8 mouse cellular contexts compared by ENCODE assay signal in genomic region chr7:4509863-4510608, GRCm38 (mm10). TPM values are rescaled to one million over a fixed set of nuclear protein-coding genes. Genes with fewer than 3 reads are reported as not detected.
DNase-seq lines count a peak whose midpoint lies in the region; ATAC-seq and TF ChIP-seq lines count a peak whose summit lies in the region.

No protein-coding gene starts in this region.

- no peaks in the 10 kb centered on the region for H3K9me3 ChIP-seq in forebrain, embryonic 16.5 days (ENCODE audit: control insufficient read depth, low read length)
- H3K9me3 ChIP-seq in hindbrain, embryonic 12.5 days (replicated peaks): no peaks in the 10 kb centered on the region
- H3K9me3 ChIP-seq in limb, embryonic 10.5 days (replicated peaks): no peaks in the 10 kb centered on the region
- H3K9me3 ChIP-seq in midbrain, embryonic 10.5 days (replicated peaks): no peaks in the 10 kb centered on the region

- no peak for DNase-seq in frontal cortex, postnatal 14 days (ENCODE audit: low spot score in 2 of 2)
- peak; percentile 68 for DNase-seq in c-Kit-positive CD71-positive TER-119-negative erythroid progenitor cells, embryonic 14.5 days (ENCODE audit: low read depth)
- DNase-seq in limb, embryonic 10.5 days (ENCODE audit: low spot score): peak; percentile 82
- DNase-seq in midbrain, embryonic 10.5 days (ENCODE audit: low spot score): peak; percentile 83
- DNase-seq in spleen, adult 2 months (ENCODE audit: low read depth in 1 of 2, low spot score in 2 of 2): peak in 1 of 2 experiments; percentile 66

- H3K4me1 ChIP-seq in forebrain, embryonic 16.5 days (replicated peaks; ENCODE audit: control insufficient read depth, insufficient read depth, low read length): no peaks in the 10 kb centered on the region
- H3K4me1 ChIP-seq in hindbrain, embryonic 12.5 days: peaks cover 10% of the 10 kb centered on the region; the same call in 1 of the 2 replicates
- H3K4me1 ChIP-seq in limb, embryonic 10.5 days: peaks cover 5% of the 10 kb centered on the region; the same call in 1 of the 2 replicates
- H3K4me1 ChIP-seq in midbrain, embryonic 10.5 days: peaks cover 29% of the 10 kb centered on the region
- peaks cover 2% of the 10 kb centered on the region; the same call in 1 of the 2 replicates for H3K4me1 ChIP-seq in spleen, adult 2 months (ENCODE audit: control insufficient read depth, insufficient read depth, insufficient read length)

- TF ChIP-seq POLR2A in spleen, adult 2 months (IDR thresholded peaks at IDR 0.05; ENCODE audit: low read depth, low read length): no peak

- H3K27me3 ChIP-seq in forebrain, embryonic 16.5 days (replicated peaks; ENCODE audit: control insufficient read depth, insufficient read depth, low read length): 0 out of 2 replicates have a peak, but pooled peaks cover 2% of the 10 kb centered on the region
- peaks cover 9% of the 10 kb centered on the region for H3K27me3 ChIP-seq in hindbrain, embryonic 12.5 days
- peaks cover 7% of the 10 kb centered on the region for H3K27me3 ChIP-seq in limb, embryonic 10.5 days (ENCODE audit: low read depth, poor library complexity, severe bottlenecking)
- H3K27me3 ChIP-seq in midbrain, embryonic 10.5 days (ENCODE audit: low read depth, poor library complexity, severe bottlenecking): peaks cover 8% of the 10 kb centered on the region; the same call in 1 of the 2 replicates
- no peaks in the 10 kb centered on the region for H3K27me3 ChIP-seq in spleen, adult 2 months (ENCODE audit: control insufficient read depth, insufficient read depth, low read length)

- WGBS in forebrain, embryonic 16.5 days: 8% methylated on average over 24 of the region's 24 CpGs
- WGBS in hindbrain, embryonic 12.5 days: 11% methylated on average over 24 of the region's 24 CpGs
- 20% methylated on average over 24 of the region's 24 CpGs for WGBS in limb, embryonic 10.5 days
- WGBS in midbrain, embryonic 10.5 days: 23% methylated on average over 24 of the region's 24 CpGs
- WGBS in spleen, adult 2 months: 30% methylated on average over 24 of the region's 24 CpGs

- H3K9ac ChIP-seq in forebrain, embryonic 16.5 days (replicated peaks; ENCODE audit: low read depth, low read length): no peak overlapping the region
- H3K9ac ChIP-seq in hindbrain, embryonic 12.5 days: 0 out of 2 replicates have a peak overlapping the region, but pooled peaks have one; percentile 4

- ATAC-seq in frontal cortex, adult (ENCODE audit: low TSS enrichment): 0 out of 2 replicates have a peak, but pooled peaks have one; percentile 40
- ATAC-seq in forebrain, embryonic 16.5 days: peak; percentile 63
- ATAC-seq in hindbrain, embryonic 12.5 days (ENCODE audit: low FRiP score): peak; percentile 85

- no peak overlapping the region for H3K4me2 ChIP-seq in forebrain, embryonic 16.5 days (ENCODE audit: low read length)
- H3K4me2 ChIP-seq in hindbrain, embryonic 12.5 days (replicated peaks): no peak overlapping the region; the same call in 1 of the 2 replicates

- no peaks in the 10 kb centered on the region for H3K36me3 ChIP-seq in forebrain, embryonic 16.5 days (ENCODE audit: control insufficient read depth, insufficient read depth)
- no peaks in the 10 kb centered on the region for H3K36me3 ChIP-seq in hindbrain, embryonic 12.5 days
- no peaks in the 10 kb centered on the region for H3K36me3 ChIP-seq in limb, embryonic 10.5 days
- H3K36me3 ChIP-seq in midbrain, embryonic 10.5 days: no peaks in the 10 kb centered on the region
- H3K36me3 ChIP-seq in spleen, adult 2 months (ENCODE audit: control insufficient read depth, insufficient read depth, low read length): no peaks in the 10 kb centered on the region

- TF ChIP-seq CTCF in spleen, adult 2 months (IDR thresholded peaks at IDR 0.05; ENCODE audit: extremely low read depth, insufficient read depth, insufficient read length, insufficient replicate concordance): peak; percentile 81

- no peak overlapping the region for H3K4me3 ChIP-seq in forebrain, embryonic 16.5 days (replicated peaks; ENCODE audit: low read length)
- H3K4me3 ChIP-seq in hindbrain, embryonic 12.5 days: no peak overlapping the region
- H3K4me3 ChIP-seq in limb, embryonic 10.5 days: no peak overlapping the region
- H3K4me3 ChIP-seq in midbrain, embryonic 10.5 days: peak overlapping the region; percentile 23
- no peak overlapping the region for H3K4me3 ChIP-seq in spleen, adult 2 months (ENCODE audit: extremely low read depth, insufficient read depth, insufficient read length)

- H3K27ac ChIP-seq in forebrain, embryonic 16.5 days (ENCODE audit: low read length): no peak overlapping the region
- H3K27ac ChIP-seq in hindbrain, embryonic 12.5 days: peak overlapping the region; percentile 40; the same call in 1 of the 2 replicates
- no peak overlapping the region for H3K27ac ChIP-seq in limb, embryonic 10.5 days
- H3K27ac ChIP-seq in midbrain, embryonic 10.5 days (replicated peaks): 0 out of 2 replicates have a peak overlapping the region, but pooled peaks have one; percentile 23
- H3K27ac ChIP-seq in spleen, adult 2 months (ENCODE audit: insufficient read depth, low read length): no peak overlapping the region

RNA-seq across cellular contexts. Expression of gene Tnnt1, which starts 6.1 kb away (rescaled TPM):
- polyA plus RNA-seq in forebrain, embryonic 16.5 days (2015; fragmentation: Nextera tagmentation; extraction: Ambion mirVana): 2.1 and 2.6 TPM in 2 replicates
- polyA plus RNA-seq in hindbrain, embryonic 12.5 days (2016; fragmentation: Nextera tagmentation; extraction: Ambion mirVana): 19.2 and 72.4 TPM in 2 replicates
- 4.1 and 15.3 TPM in 2 replicates for polyA plus RNA-seq in limb, embryonic 10.5 days (2016; fragmentation: Nextera tagmentation; extraction: Ambion mirVana)
- polyA plus RNA-seq in midbrain, embryonic 10.5 days (2016; fragmentation: Nextera tagmentation; extraction: Ambion mirVana): 4.7 and 6.0 TPM in 2 replicates
- 0.34 and 0.53 TPM in 2 replicates for polyA plus RNA-seq in spleen, adult 2 months (2012; rRNA removed)

RNA-seq across cellular contexts. Expression of gene Ppp1r12c, which starts 8.6 kb away (rescaled TPM):
- 40.6 and 50.0 TPM in 2 replicates for polyA plus RNA-seq in forebrain, embryonic 16.5 days (2015; fragmentation: Nextera tagmentation; extraction: Ambion mirVana)
- polyA plus RNA-seq in hindbrain, embryonic 12.5 days (2016; fragmentation: Nextera tagmentation; extraction: Ambion mirVana): 65.8 and 72.0 TPM in 2 replicates
- polyA plus RNA-seq in limb, embryonic 10.5 days (2016; fragmentation: Nextera tagmentation; extraction: Ambion mirVana): 36.8 and 42.1 TPM in 2 replicates
- polyA plus RNA-seq in midbrain, embryonic 10.5 days (2016; fragmentation: Nextera tagmentation; extraction: Ambion mirVana): 33.5 and 40.4 TPM in 2 replicates
- polyA plus RNA-seq in spleen, adult 2 months (2012; rRNA removed): 92.6 and 98.8 TPM in 2 replicates

RNA-seq across cellular contexts. Expression of gene Tnni3, which starts 14.0 kb away (rescaled TPM):
- polyA plus RNA-seq in forebrain, embryonic 16.5 days (2015; fragmentation: Nextera tagmentation; extraction: Ambion mirVana): 1.2 and 1.7 TPM in 2 replicates
- polyA plus RNA-seq in hindbrain, embryonic 12.5 days (2016; fragmentation: Nextera tagmentation; extraction: Ambion mirVana): 2.2 and 3.1 TPM in 2 replicates
- 2.6 and 3.1 TPM in 2 replicates for polyA plus RNA-seq in limb, embryonic 10.5 days (2016; fragmentation: Nextera tagmentation; extraction: Ambion mirVana)
- 2.0 and 2.3 TPM in 2 replicates for polyA plus RNA-seq in midbrain, embryonic 10.5 days (2016; fragmentation: Nextera tagmentation; extraction: Ambion mirVana)
- polyA plus RNA-seq in spleen, adult 2 months (2012; rRNA removed): 5.3 and 5.5 TPM in 2 replicates

RNA-seq across cellular contexts. Expression of gene Dnaaf3, which starts 22.2 kb away (rescaled TPM):
- polyA plus RNA-seq in forebrain, embryonic 16.5 days (2015; fragmentation: Nextera tagmentation; extraction: Ambion mirVana): 1.4 and 1.6 TPM in 2 replicates
- 2.5 and 3.6 TPM in 2 replicates for polyA plus RNA-seq in hindbrain, embryonic 12.5 days (2016; fragmentation: Nextera tagmentation; extraction: Ambion mirVana)
- 2.1 and 4.2 TPM in 2 replicates for polyA plus RNA-seq in limb, embryonic 10.5 days (2016; fragmentation: Nextera tagmentation; extraction: Ambion mirVana)
- 1.8 and 2.2 TPM in 2 replicates for polyA plus RNA-seq in midbrain, embryonic 10.5 days (2016; fragmentation: Nextera tagmentation; extraction: Ambion mirVana)
- 9.6 and 10.4 TPM in 2 replicates for polyA plus RNA-seq in spleen, adult 2 months (2012; rRNA removed)

RNA-seq across cellular contexts. Expression of gene Syt5, which starts 37.3 kb away (rescaled TPM):
- polyA plus RNA-seq in forebrain, embryonic 16.5 days (2015; fragmentation: Nextera tagmentation; extraction: Ambion mirVana): 176 and 222 TPM in 2 replicates
- 32.9 and 33.2 TPM in 2 replicates for polyA plus RNA-seq in hindbrain, embryonic 12.5 days (2016; fragmentation: Nextera tagmentation; extraction: Ambion mirVana)
- polyA plus RNA-seq in limb, embryonic 10.5 days (2016; fragmentation: Nextera tagmentation; extraction: Ambion mirVana): 1.1 and 2.8 TPM in 2 replicates
- polyA plus RNA-seq in midbrain, embryonic 10.5 days (2016; fragmentation: Nextera tagmentation; extraction: Ambion mirVana): 5.0 and 9.8 TPM in 2 replicates
- polyA plus RNA-seq in spleen, adult 2 months (2012; rRNA removed): 0.21 and 0.34 TPM in 2 replicates

Comparison
In these comparisons a context has a peak if more than half of its experiments do, and no peak if none do; other contexts are left out.
1. DNase-seq: peak in c-Kit-positive CD71-positive TER-119-negative erythroid progenitor cells, embryonic 14.5 days (single experiment), limb, embryonic 10.5 days (single experiment) and midbrain, embryonic 10.5 days (single experiment); none in frontal cortex, postnatal 14 days (0 of 2).
2. H3K27ac ChIP-seq: peak in hindbrain, embryonic 12.5 days (single experiment) and midbrain, embryonic 10.5 days (single experiment); none in forebrain, embryonic 16.5 days (single experiment), limb, embryonic 10.5 days (single experiment) and spleen, adult 2 months (single experiment).
3. Peak in every context shown above with its lines, with median percentiles within 50 percentile points of each other: ATAC-seq.